Mouse (Mus musculus) heart, postnatal 14 days (tissue): Measurements from ENCODE around the gene Rimkla. TPM values are rescaled to one million over a fixed set of nuclear protein-coding genes. Genes with fewer than 3 reads are reported as not detected.
"Not testable (repeated sequence)": the region's sequence is repeated elsewhere in the genome, so short reads cannot be mapped to it uniquely, and the experiment has no call there.

ENCODE experiments used
- DNase-seq, 2 experiments: peaks; one replicate each; pipeline ENCODE4 v3.0.0; 2021 to 2022
- intact Hi-C: fragments of 180-260 bp; cut with DNase I; formaldehyde crosslinking; loops from one replicate; pipeline ENCODE4 v1.15.1; 2025
- long read RNA-seq, 2 experiments: library from polyadenylated mRNA; stranded (forward); transcript quantifications; one replicate each; pipeline ENCODE4 v2.0.0; 2021
- total RNA-seq, 2 experiments: library from RNA; stranded (reverse); gene quantifications; 2 replicates each; pipeline ENCODE4 v1.2.3; 2021

Rimkla gene
- under 1 TPM; 0.68 to 0.76 TPM for total RNA-seq
- long read RNA-seq, experiment 1, result 0 reads
- long read RNA-seq, experiment 2, partial matches to known transcripts, result 1 of 2 reads
- long read RNA-seq, experiment 2, other reads (novel, unspliced or antisense), result 1 of 2 reads

- intact Hi-C loops, result no loop called here
Observed at GRCm38 (mm10) chr4:119492291-119492932, at the start of gene Rimkla. Rimkla (minus strand) TSS chr4:119492628.

GRCm38 (mm10) chr4:119540533-119540890 lies 48.1 kb upstream of the Rimkla start:
- intact Hi-C loops, result no loop called here
- no peak for DNase-seq

More at GRCm38 (mm10) chr4:119492291-119492932, at the start of gene Rimkla:
- peak; percentile 68 to 77 for DNase-seq

- DNase-seq, result peak in 1 of 2 experiments; percentile 70
- intact Hi-C loops, result loop anchor here (5.0 to 10.0 kb wide), 4 partner anchors 72 to 245 kb away; partner anchors contain the start of genes Ppcs, Ybx1 and Zmynd12
Observed at GRCm38 (mm10) chr4:119539836-119540532, 47.6 kb upstream of the Rimkla start.

DNA sequence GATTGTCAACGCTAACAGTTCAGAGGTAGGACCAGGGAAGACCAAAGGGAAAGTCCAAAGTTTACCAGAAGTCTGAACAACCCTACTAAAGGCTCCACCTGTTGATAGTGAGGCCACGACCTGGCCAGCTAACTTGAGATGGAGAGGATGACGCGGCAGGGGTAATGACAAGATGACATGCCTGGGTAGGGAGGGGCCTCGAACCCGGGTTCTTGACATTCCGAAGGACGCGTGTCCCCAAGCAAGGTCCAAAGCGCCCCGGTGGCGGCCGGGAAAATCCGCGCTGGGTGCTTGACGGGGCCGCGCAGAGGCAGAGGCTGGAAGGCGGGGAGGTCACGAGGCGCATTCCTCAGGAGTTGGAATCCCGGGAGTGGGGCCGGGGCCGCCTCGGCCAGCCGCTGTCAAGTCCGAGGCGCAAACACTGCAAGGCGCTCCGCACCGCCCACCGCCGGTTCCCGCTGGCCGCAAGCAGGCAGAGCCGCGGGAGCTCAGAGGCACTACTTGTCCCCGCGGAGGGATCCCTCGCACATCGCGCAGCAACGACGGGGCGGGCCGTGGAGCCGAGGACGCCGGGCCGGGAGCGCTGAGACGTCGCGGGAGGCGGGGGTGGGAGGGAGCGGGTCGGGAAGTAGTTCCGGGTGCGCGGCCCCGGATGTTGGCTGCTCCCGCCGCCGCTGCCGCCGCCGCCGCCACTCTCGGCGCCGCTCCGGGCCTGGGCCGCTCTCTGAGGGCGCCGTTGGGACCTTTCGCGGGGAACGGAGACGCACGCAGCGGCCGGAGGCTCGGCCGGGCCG lies 46.8 kb upstream of the Rimkla start, which contains the start of gene Frg2f1:
TSS of gene Frg2f1 (minus strand) at position 499 of the 794 bp plus-strand sequence.
- intact Hi-C loops, result loop anchor here (5.0 to 10.0 kb wide), 4 partner anchors 73 to 244 kb away; partner anchors contain the start of genes Ppcs, Ybx1 and Zmynd12
- DNase-seq, result peak; percentile 97

GRCm38 (mm10) chr4:119537436-119537835 lies 45.0 kb upstream of the Rimkla start:
- intact Hi-C loops, result loop anchor here (5.0 to 10.0 kb wide), 4 partner anchors 75 to 243 kb away; partner anchors contain the start of genes Ppcs, Ybx1 and Zmynd12
- DNase-seq, result no peak

- intact Hi-C loops, result loop anchor here (5.0 to 10.0 kb wide), 4 partner anchors 76 to 242 kb away; partner anchors contain the start of genes Ppcs, Ybx1 and Zmynd12
- DNase-seq, result not testable (repeated sequence)
Observed at GRCm38 (mm10) chr4:119536615-119537014, 44.2 kb upstream of the Rimkla start, which contains the start of gene Foxj3. Foxj3 (plus strand) TSS chr4:119537004.

- DNase-seq, result no peak
- intact Hi-C loops, result loop anchor here (5.0 to 10.0 kb wide), 4 partner anchors 77 to 240 kb away; partner anchors contain the start of genes Ppcs, Ybx1 and Zmynd12
Observed at GRCm38 (mm10) chr4:119535103-119535502, 42.7 kb upstream of the Rimkla start.

- DNase-seq, result no peak
- intact Hi-C loops, result loop anchor here (5.0 to 10.0 kb wide), 3 partner anchors 100 to 290 kb away; partner anchors contain the start of gene Ybx1
Observed at GRCm38 (mm10) chr4:119531813-119532212, 39.4 kb upstream of the Rimkla start.

DNA sequence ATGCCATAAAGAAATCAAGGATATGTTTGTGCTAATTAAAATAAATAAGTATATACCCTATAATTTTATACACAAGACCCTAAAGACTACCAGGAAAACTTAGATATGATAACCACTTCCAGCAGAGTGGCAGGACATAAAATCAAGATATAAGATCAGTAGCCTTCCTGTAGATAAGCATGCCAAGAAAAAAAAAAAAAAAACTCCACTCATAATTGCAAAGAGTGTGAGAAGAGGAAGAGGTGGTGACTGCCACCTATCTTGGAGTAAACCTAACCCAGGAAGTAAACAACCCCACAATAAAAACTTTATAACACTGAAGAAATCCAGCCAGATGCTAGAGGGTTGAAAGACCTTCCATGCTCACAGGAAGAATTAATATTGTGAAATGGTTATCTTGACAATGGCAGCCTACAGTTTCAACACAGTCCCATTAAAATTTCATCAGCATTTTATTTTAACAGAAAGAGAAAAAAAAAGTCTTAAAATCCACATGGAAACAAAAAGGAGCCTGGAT lies 34.0 kb upstream of the Rimkla start:
- intact Hi-C loops, result no loop called here
- DNase-seq, result no peak

DNA sequence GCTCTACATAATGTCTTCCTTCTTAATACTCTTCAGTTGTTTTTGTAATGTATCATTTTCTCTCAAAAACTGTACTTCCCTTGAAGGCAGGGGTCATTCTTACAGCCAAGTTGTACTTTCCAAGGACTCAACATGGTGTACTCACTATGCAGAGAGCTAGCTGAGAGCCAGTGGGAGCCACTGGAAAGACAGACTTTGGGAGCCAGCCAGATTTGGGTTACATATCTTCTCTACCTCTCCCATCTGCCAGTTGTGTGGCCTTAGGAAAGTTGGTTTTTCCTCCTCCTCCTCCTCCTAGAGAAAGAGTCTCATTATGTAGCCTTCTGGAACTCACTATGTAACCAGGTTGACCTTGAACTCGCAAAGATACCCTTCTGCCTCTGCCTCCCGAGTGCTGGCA lies 32.0 kb upstream of the Rimkla start:
- no peak for DNase-seq
- intact Hi-C loops, result no loop called here

DNA sequence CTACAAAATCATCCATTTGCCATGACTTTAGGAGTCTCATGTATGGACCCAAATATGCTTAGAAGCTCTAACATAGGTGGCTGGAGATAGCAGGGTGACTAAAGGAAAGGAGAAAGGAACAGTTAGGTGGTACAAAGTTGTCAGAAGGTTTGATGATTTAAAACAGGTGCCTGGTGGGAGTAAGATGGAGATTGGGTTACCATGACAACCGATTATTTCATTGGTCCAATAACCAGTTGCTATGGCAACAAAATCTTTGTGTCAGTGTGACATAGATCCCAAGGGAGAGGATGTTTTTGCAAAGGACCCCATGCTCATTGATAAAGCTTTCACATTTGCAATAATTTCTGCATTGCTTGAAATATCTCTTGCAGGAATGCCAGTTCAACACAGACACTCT lies 31.6 kb upstream of the Rimkla start:
- intact Hi-C loops, result no loop called here
- DNase-seq, result no peak

GRCm38 (mm10) chr4:119523575-119523974 lies 31.1 kb upstream of the Rimkla start:
- intact Hi-C loops, result no loop called here
- no peak for DNase-seq

DNA sequence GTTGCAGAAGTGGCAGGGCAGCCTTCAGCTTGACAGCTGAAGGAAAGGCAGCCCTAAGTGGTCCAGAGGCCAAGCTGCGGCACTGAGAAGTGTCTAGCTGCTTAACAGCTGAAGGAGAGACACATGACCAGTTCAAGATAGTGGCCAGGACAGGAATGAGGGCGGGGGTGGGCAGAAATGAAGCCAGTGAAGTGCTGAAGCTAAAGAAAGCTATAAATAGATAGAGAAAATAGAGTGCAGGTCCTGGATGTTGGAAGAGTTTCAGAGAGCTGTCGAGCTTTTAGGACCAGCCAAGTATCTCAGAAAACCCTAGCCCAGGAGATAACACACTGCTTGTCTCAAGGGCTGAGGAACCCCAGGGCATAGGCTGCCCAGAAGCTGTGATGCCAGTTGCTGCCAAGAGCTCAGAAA lies 20.3 kb upstream of the Rimkla start:
- intact Hi-C loops, result loop anchor here (5.0 kb wide), 1 partner anchor 50 kb away; no protein-coding TSS in a partner anchor

DNA sequence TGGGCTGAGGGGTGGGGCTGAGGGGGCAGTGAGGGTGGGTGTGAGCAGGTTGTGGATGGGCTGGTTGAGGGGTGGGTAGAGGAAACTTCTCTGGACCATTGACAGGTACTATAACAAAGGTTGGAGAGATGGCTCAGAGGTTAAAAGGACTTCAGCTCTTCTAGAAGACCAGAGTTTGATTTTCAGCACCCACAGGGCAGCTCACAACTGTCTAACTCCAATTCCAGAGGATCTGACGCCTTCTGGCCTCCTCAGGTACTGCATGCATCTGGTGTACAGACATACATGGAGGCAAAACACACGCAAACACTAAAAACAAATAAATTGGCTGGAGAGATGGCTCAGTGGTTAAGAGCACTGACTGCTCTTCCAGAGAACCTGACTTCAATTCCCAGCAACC lies 19.2 kb upstream of the Rimkla start:
- intact Hi-C loops, result loop anchor here (5.0 kb wide), 1 partner anchor 49 kb away; no protein-coding TSS in a partner anchor
- no peak for DNase-seq

More for the DNA sequence above, 20.3 kb upstream of the Rimkla start:
- DNase-seq, result peak; percentile 5 to 13

DNA sequence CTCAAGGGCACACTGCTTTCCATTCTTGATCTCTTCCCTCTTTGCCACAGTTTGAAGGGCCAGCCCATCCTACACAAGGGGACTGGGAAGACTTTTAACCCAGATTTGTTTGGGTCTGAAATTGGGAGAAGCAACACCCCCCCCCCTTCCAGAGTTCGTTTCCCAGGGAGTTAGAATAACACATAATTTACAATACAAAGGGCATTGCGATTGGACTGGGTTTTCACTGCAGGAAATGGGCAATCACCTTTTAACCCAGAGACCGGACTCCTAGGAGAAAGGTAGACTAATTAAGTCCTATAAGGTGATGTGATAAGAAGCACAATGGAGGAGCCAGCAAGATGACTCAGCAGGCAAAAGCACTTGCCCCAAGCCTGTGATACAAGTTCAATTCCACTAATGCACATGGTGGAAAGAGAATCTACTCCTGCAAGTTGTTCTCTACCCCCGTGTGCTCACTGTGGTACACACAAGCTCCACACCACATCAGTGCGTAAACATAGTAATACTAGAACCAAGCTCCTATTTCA lies 6.0 kb upstream of the Rimkla start:
- DNase-seq, result no peak
- intact Hi-C loops, result no loop called here

DNA sequence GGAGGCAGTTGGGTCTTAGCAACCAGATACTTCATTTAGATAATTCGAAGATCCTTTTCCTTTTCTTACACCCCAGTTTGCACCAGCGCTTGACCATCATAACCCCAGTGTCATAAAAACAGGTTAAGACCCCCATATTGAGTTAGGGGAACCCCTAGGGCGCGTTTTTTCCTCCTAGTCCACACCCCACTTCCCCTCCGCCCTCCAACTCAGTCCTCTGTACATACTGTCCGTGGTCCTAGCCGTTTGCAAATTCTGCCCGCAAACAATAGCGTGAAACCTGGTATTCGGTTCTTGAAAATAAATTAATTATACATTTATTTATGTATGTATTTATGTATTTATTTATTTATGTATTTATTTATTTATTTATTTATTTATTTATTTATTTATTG lies 502 bp upstream of the Rimkla start:
- intact Hi-C loops, result no loop called here
- no peak for DNase-seq

DNA sequence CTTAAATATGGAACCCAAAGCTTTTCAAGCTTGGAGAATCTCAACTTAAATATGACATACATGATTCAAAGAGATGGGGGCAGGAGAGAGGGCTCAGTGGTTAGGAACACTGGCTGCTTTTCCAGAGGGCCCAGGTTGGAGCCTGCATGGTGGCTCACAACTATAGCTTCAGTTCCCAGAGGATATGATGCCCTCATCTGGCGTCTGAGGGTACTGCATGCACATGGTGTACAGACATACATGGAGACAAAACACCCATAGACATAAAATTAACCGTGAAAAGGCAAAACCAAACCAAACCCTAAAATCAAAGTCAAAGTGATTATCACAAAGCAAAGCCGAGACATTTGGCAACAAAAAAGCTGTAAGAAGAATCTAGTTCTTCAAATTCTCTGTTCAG lies 1.6 kb downstream of the Rimkla start:
- peak in 1 of 2 experiments; percentile 30 for DNase-seq
- intact Hi-C loops, result no loop called here

GRCm38 (mm10) chr4:119489666-119490065 lies 2.8 kb downstream of the Rimkla start:
- intact Hi-C loops, result no loop called here

GRCm38 (mm10) chr4:119484882-119485281 lies 7.5 kb downstream of the Rimkla start:
- no peak for DNase-seq
- intact Hi-C loops, result no loop called here

More at GRCm38 (mm10) chr4:119489666-119490065, 2.8 kb downstream of the Rimkla start:
- DNase-seq, result no peak
